ENCODE assay signal across 8 mouse cellular contexts in the genomic region with DNA sequence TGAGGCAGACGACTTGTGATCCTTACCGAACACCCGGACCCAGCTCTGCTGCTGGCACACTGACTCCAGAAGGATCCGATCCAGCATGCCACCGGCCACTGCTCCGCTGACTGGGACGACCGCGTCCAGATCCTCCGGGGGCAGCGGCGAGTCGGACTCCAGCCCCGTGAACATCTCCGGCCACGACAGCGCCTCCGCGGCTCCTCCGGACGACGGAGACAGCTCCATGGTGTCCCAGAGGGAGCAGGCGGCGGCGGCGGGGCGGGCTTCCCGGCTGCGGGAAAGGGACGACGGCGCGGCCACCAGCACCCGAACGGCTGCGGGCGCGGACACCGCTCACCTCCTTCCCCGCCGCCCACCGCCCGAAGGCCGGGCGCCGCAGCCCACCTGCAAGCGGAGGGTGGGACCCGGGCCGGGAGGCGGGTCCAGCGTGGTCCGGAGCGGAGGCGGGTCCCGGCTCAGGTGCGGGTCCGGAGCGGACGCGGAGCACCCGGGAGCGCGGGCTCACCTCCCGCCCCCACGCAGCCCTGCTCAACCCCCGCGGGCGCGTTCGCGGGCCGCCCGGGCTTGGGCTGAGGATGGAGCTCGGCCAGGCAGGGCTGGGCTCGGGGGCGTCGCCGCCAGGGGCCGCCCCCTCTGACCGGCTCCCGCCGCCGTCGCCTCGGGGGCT. TPM values are rescaled to one million over a fixed set of nuclear protein-coding genes. Genes with fewer than 3 reads are reported as not detected.
A peak's percentile ranks its signal among the peaks of the same experiment; 100 is the strongest.
DNase-seq lines count a peak whose midpoint lies in the region; ATAC-seq and TF ChIP-seq lines count a peak whose summit lies in the region.

No protein-coding gene starts in this region.

- WGBS in embryonic facial prominence, embryonic 11.5 days = under 1% methylated on average over 51 of the region's 85 CpGs
- whole genome bisulfite sequencing in liver, adult 2 months = under 1% methylated on average over 85 of the region's 85 CpGs
- WGBS in midbrain, postnatal 0 days = under 1% methylated on average over 60 of the region's 85 CpGs

- no peaks in the 10 kb centered on the region for H3K36me3 ChIP-seq in embryonic facial prominence, embryonic 11.5 days (replicated peaks; ENCODE audit: control insufficient read depth, insufficient read depth, low read depth, low read length)
- no peaks in the 10 kb centered on the region for H3K36me3 ChIP-seq in liver, adult 2 months (ENCODE audit: control insufficient read depth, insufficient read depth, low read length)
- no peaks in the 10 kb centered on the region for H3K36me3 ChIP-seq in midbrain, postnatal 0 days (ENCODE audit: insufficient read depth, low read length)

- peak overlapping the region; percentile 88 for H3K4me2 ChIP-seq in embryonic facial prominence, embryonic 11.5 days (ENCODE audit: low read depth, low read length)
- H3K4me2 ChIP-seq in midbrain, postnatal 0 days (ENCODE audit: low read depth, low read length, poor library complexity, severe bottlenecking) = peak overlapping the region; percentile 83

- H3K9ac ChIP-seq in embryonic facial prominence, embryonic 11.5 days (replicated peaks; ENCODE audit: low read length) = peak overlapping the region; percentile 83
- peak overlapping the region; percentile 88 for H3K9ac ChIP-seq in liver, adult 2 months (ENCODE audit: low read depth, low read length)
- peak overlapping the region; percentile 86 for H3K9ac ChIP-seq in midbrain, postnatal 0 days (replicated peaks; ENCODE audit: low read length, poor library complexity, severe bottlenecking)

- TF ChIP-seq POLR2A in liver, adult 2 months (IDR thresholded peaks at IDR 0.05; ENCODE audit: extremely low read depth, insufficient read depth, low read length) = no peak

- DNase-seq in A20 (ENCODE audit: low read depth, low spot score) = peak; percentile 56
- peak; percentile 62 for DNase-seq in adrenal gland, adult 8-10 months
- DNase-seq in embryonic facial prominence, embryonic 11.5 days (ENCODE audit: low spot score) = peak; percentile 44
- peak; percentile 75 to 79 for DNase-seq in heart, adult 18-20 months
- DNase-seq in kidney, adult 9 months = peak; percentile 66
- DNase-seq in liver, adult 2 months (ENCODE audit: extremely low read depth, low read depth, low spot score) = peak; percentile 42
- DNase-seq in midbrain, postnatal 0 days (ENCODE audit: low spot score) = peak; percentile 49
- peak; percentile 37 to 80 for DNase-seq in spleen, postnatal 4 days (ENCODE audit: low spot score in 2 of 2)

- no peaks in the 10 kb centered on the region for H3K4me1 ChIP-seq in embryonic facial prominence, embryonic 11.5 days (ENCODE audit: control insufficient read depth, insufficient read depth, low read length)
- H3K4me1 ChIP-seq in liver, adult 2 months (ENCODE audit: control insufficient read depth, insufficient read depth, low read length) = peaks cover 2% of the 10 kb centered on the region; the same call in 1 of the 2 replicates
- 0 out of 2 replicates have a peak, but pooled peaks cover 2% of the 10 kb centered on the region for H3K4me1 ChIP-seq in midbrain, postnatal 0 days (ENCODE audit: insufficient read depth, low read length)

- H3K79me2 ChIP-seq in liver, adult 2 months (ENCODE audit: control insufficient read depth, insufficient read depth, low read length) = peaks cover 3% of the 10 kb centered on the region; the same call in 1 of the 2 replicates

- no peaks in the 10 kb centered on the region for H3K27me3 ChIP-seq in embryonic facial prominence, embryonic 11.5 days (ENCODE audit: control insufficient read depth, insufficient read depth, low read length)
- no peaks in the 10 kb centered on the region for H3K27me3 ChIP-seq in liver, adult 2 months (ENCODE audit: control insufficient read depth, insufficient read depth, low read length)
- no peaks in the 10 kb centered on the region for H3K27me3 ChIP-seq in midbrain, postnatal 0 days (ENCODE audit: insufficient read depth, low read length)

- H3K4me3 ChIP-seq in embryonic facial prominence, embryonic 11.5 days (ENCODE audit: low read depth, low read length) = peak overlapping the region; percentile 90
- peak overlapping the region; percentile 64 for H3K4me3 ChIP-seq in liver, adult 2 months (ENCODE audit: insufficient read depth, low read depth, low read length)
- peak overlapping the region; percentile 82 for H3K4me3 ChIP-seq in midbrain, postnatal 0 days (ENCODE audit: low read depth, low read length)

- H3K27ac ChIP-seq in embryonic facial prominence, embryonic 11.5 days (replicated peaks; ENCODE audit: low read depth, low read length) = peak overlapping the region; percentile 90
- peak overlapping the region; percentile 56 for H3K27ac ChIP-seq in liver, adult 2 months (replicated peaks; ENCODE audit: insufficient read depth, low read depth, low read length)
- H3K27ac ChIP-seq in midbrain, postnatal 0 days (ENCODE audit: low read depth, low read length) = peak overlapping the region; percentile 93

- no peaks in the 10 kb centered on the region for H3K9me3 ChIP-seq in embryonic facial prominence, embryonic 11.5 days (replicated peaks; ENCODE audit: control insufficient read depth, low read length)
- H3K9me3 ChIP-seq in midbrain, postnatal 0 days (ENCODE audit: low read length) = no peaks in the 10 kb centered on the region

- no peak for TF ChIP-seq CTCF in liver, adult 2 months (IDR thresholded peaks at IDR 0.05; ENCODE audit: low read depth, low read length)
- TF ChIP-seq CTCF in midbrain, postnatal 0 days (IDR thresholded peaks at IDR 0.05) = peak; percentile 43

- peak; percentile 92 for ATAC-seq in embryonic facial prominence, embryonic 11.5 days (replicated peaks; ENCODE audit: insufficient number of reproducible peaks, low FRiP score, low TSS enrichment, low read depth)
- peak; percentile 90 for ATAC-seq in midbrain, postnatal 0 days (ENCODE audit: low FRiP score)

RNA-seq across cellular contexts. Expression of gene Rasal2, which starts 0.5 kb away (rescaled TPM):
- total RNA-seq in adrenal gland, adult 8-10 months (2022) = 10 to 100 TPM; 15.1 to 25.1 (median 20.3) TPM
- polyA plus RNA-seq in embryonic facial prominence, embryonic 11.5 days (2014; fragmentation: Nextera tagmentation; extraction: Ambion mirVana) = 11.0 and 11.1 TPM in 2 replicates
- 10 to 100 TPM; 19.8 to 23.9 TPM for total RNA-seq in heart, adult 18-20 months (2021)
- 9.1 and 10.2 TPM in 2 replicates for total RNA-seq in liver, adult 2 months (2014; rRNA removed)
- polyA plus RNA-seq in liver, adult 2 months (2012; rRNA removed) = 0.90 and 1.2 TPM in 2 replicates
- 41.2 and 60.5 TPM in 2 replicates for total RNA-seq in midbrain, postnatal 0 days (2014; rRNA removed)
- 34.8 and 36.3 TPM in 2 replicates for polyA plus RNA-seq in midbrain, postnatal 0 days (2015; fragmentation: Nextera tagmentation; extraction: Ambion mirVana)

RNA-seq across cellular contexts. Expression of gene Cryzl2, which starts 46.5 kb away (rescaled TPM):
- 10 to 100 TPM; 46.8 to 92.3 (median 64.6) TPM for total RNA-seq in adrenal gland, adult 8-10 months (2022)
- polyA plus RNA-seq in embryonic facial prominence, embryonic 11.5 days (2014; fragmentation: Nextera tagmentation; extraction: Ambion mirVana) = 8.0 and 9.7 TPM in 2 replicates
- 10 to 100 TPM; 11.7 to 13.9 TPM for total RNA-seq in heart, adult 18-20 months (2021)
- 21.4 and 22.7 TPM in 2 replicates for total RNA-seq in liver, adult 2 months (2014; rRNA removed)
- polyA plus RNA-seq in liver, adult 2 months (2012; rRNA removed) = 31.0 and 32.2 TPM in 2 replicates
- 9.4 and 10.1 TPM in 2 replicates for total RNA-seq in midbrain, postnatal 0 days (2014; rRNA removed)
- polyA plus RNA-seq in midbrain, postnatal 0 days (2015; fragmentation: Nextera tagmentation; extraction: Ambion mirVana) = 8.6 and 9.0 TPM in 2 replicates

Comparison
In these comparisons a context has a peak if more than half of its experiments do, and no peak if none do; other contexts are left out.
1. Peak in every context shown above with its lines: DNase-seq, ATAC-seq, H3K4me3 ChIP-seq and H3K27ac ChIP-seq.